Mouse (Mus musculus): Measurements from ENCODE around the gene Dnase1l2. TPM values are rescaled to one million over a fixed set of nuclear protein-coding genes. Genes with fewer than 3 reads are reported as not detected.

The Dnase1l2 gene
- polyA plus RNA-seq, 1 experiment: not detected

- no peak for TF ChIP-seq GATA1 (IDR thresholded peaks at IDR 0.05; ENCODE audit: low read length)
Measured at GRCm38 (mm10) chr17:24423114-24423513, 19.8 kb downstream of the Dnase1l2 start.

- TF ChIP-seq GATA1 (IDR thresholded peaks at IDR 0.05; ENCODE audit: low read length): no peak
Measured at GRCm38 (mm10) chr17:24416051-24416652, 26.8 kb downstream of the Dnase1l2 start.

GRCm38 (mm10) chr17:24415011-24415410, 27.9 kb downstream of the Dnase1l2 start:
- no peak for TF ChIP-seq GATA1 (IDR thresholded peaks at IDR 0.05; ENCODE audit: low read length)

- TF ChIP-seq GATA1 (IDR thresholded peaks at IDR 0.05; ENCODE audit: low read length): no peak
Measured at GRCm38 (mm10) chr17:24414230-24414976, 28.5 kb downstream of the Dnase1l2 start, which contains the start of gene Rnps1. TSS of gene Rnps1 (plus strand) at chr17:24414565.

GRCm38 (mm10) chr17:24413557-24414211, 29.2 kb downstream of the Dnase1l2 start:
- no peak for TF ChIP-seq GATA1 (IDR thresholded peaks at IDR 0.05; ENCODE audit: low read length)

GRCm38 (mm10) chr17:24407116-24407803, 35.6 kb downstream of the Dnase1l2 start:
- TF ChIP-seq GATA1 (IDR thresholded peaks at IDR 0.05; ENCODE audit: low read length): no peak

- TF ChIP-seq GATA1 (IDR thresholded peaks at IDR 0.05; ENCODE audit: low read length): no peak
Measured at GRCm38 (mm10) chr17:24402371-24402770, 40.5 kb downstream of the Dnase1l2 start.

- TF ChIP-seq GATA1 (IDR thresholded peaks at IDR 0.05; ENCODE audit: low read length): no peak
Measured at GRCm38 (mm10) chr17:24394456-24394855, 48.4 kb downstream of the Dnase1l2 start.

- no peak for TF ChIP-seq GATA1 (IDR thresholded peaks at IDR 0.05; ENCODE audit: low read length)
Measured at GRCm38 (mm10) chr17:24393527-24393926, 49.4 kb downstream of the Dnase1l2 start.

GRCm38 (mm10) chr17:24391149-24391548, 51.8 kb downstream of the Dnase1l2 start:
- no peak for TF ChIP-seq GATA1 (IDR thresholded peaks at IDR 0.05; ENCODE audit: low read length)

Other genes with a start within 250 kb of the Dnase1l2 start
- gene Tbc1d24, start 237.5 kb downstream of the Dnase1l2 start, polyA plus RNA-seq (2012): 14.4 and 17.8 TPM in 2 replicates
- 2.3 TPM in 2 replicates for gene Ntn3, start 233.6 kb downstream of the Dnase1l2 start, polyA plus RNA-seq (2012)
- gene Tedc2, start 222.3 kb downstream of the Dnase1l2 start, polyA plus RNA-seq (2012): 39.3 and 58.9 TPM in 2 replicates
- gene Ccnf, start 191.6 kb downstream of the Dnase1l2 start, polyA plus RNA-seq (2012): 66.1 and 78.9 TPM in 2 replicates
- gene Abca17, start 92.0 kb downstream of the Dnase1l2 start, polyA plus RNA-seq (2012): not detected in 2 replicates
- 23.1 and 41.6 TPM in 2 replicates for gene Abca3, start 91.2 kb downstream of the Dnase1l2 start, polyA plus RNA-seq (2012)
- gene Rnps1, start 28.5 kb downstream of the Dnase1l2 start, polyA plus RNA-seq (2012): 301 and 446 TPM in 2 replicates
- gene Eci1, start 16.5 kb downstream of the Dnase1l2 start, polyA plus RNA-seq (2012): 47.6 and 64.0 TPM in 2 replicates
- gene E4f1, start 27.2 kb upstream of the Dnase1l2 start, polyA plus RNA-seq (2012): 19.4 and 22.8 TPM in 2 replicates
- gene Pgp, start 27.3 kb upstream of the Dnase1l2 start, polyA plus RNA-seq (2012): 75.9 and 87.6 TPM in 2 replicates
- gene Bricd5, start 30.8 kb upstream of the Dnase1l2 start, polyA plus RNA-seq (2012): 0.10 TPM in 1 of 2 replicates, not detected in the other
- gene Mlst8, start 36.0 kb upstream of the Dnase1l2 start, polyA plus RNA-seq (2012): 8.4 and 8.5 TPM in 2 replicates
- gene Caskin1, start 45.5 kb upstream of the Dnase1l2 start, polyA plus RNA-seq (2012): 0.01 TPM in 1 of 2 replicates, not detected in the other
- 239 and 240 TPM in 2 replicates for gene Traf7, start 84.8 kb upstream of the Dnase1l2 start, polyA plus RNA-seq (2012)
- 0.29 and 0.30 TPM in 2 replicates for gene Rab26, start 91.1 kb upstream of the Dnase1l2 start, polyA plus RNA-seq (2012)
- 4.0 and 6.5 TPM in 2 replicates for gene Pkd1, start 106.7 kb upstream of the Dnase1l2 start, polyA plus RNA-seq (2012)
- 45.3 and 52.6 TPM in 2 replicates for gene Tsc2, start 189.5 kb upstream of the Dnase1l2 start, polyA plus RNA-seq (2012)
- gene Nthl1, start 189.6 kb upstream of the Dnase1l2 start, polyA plus RNA-seq (2012): 24.0 and 31.0 TPM in 2 replicates
- not detected in 2 replicates for gene Slc9a3r2, start 207.2 kb upstream of the Dnase1l2 start, polyA plus RNA-seq (2012)
- gene Npw, start 215.4 kb upstream of the Dnase1l2 start, polyA plus RNA-seq (2012): not detected in 2 replicates
- gene Zfp598, start 226.6 kb upstream of the Dnase1l2 start, polyA plus RNA-seq (2012): 90.5 and 98.9 TPM in 2 replicates
- 0.13 TPM in 2 replicates for gene Syngr3, start 246.8 kb upstream of the Dnase1l2 start, polyA plus RNA-seq (2012)

Measured in G1E-ER4 (cell line).